Mouse (Mus musculus) CD4-positive naive resting alpha-beta T cell, adult 57 days (primary cell): ENCODE measurements around the gene Arid3a. TPM values are rescaled to one million over a fixed set of nuclear protein-coding genes. Genes with fewer than 3 reads are reported as not detected.

Experiments
- total RNA-seq: library from RNA; stranded (reverse); gene quantifications from one replicate; pipeline ENCODE4 v1.2.4, GENCODE M21; 2023

The Arid3a gene
- total RNA-seq: 8.4 TPM

GRCm38 (mm10) chr10:79926491-79927323, at the start of gene Arid3a:
Gene Arid3a, plus strand, starts transcription at chr10:79927043.

GRCm38 (mm10) chr10:79886054-79886453, 40.8 kb upstream of the Arid3a start, which contains the start of gene Elane:
Gene Elane, plus strand, starts transcription at chr10:79886247.

GRCm38 (mm10) chr10:79890670-79891069, 36.2 kb upstream of the Arid3a start, which contains the start of gene Cfd:
Gene Cfd, plus strand, starts transcription at chr10:79890853.

GRCm38 (mm10) chr10:79908167-79909091, 18.4 kb upstream of the Arid3a start, which contains the start of gene Med16:
Gene Med16, minus strand, starts transcription at chr10:79908923.

GRCm38 (mm10) chr10:79910556-79910955, 16.3 kb upstream of the Arid3a start, which contains the start of gene Gm26602:
Gene Gm26602, plus strand, starts transcription at chr10:79910856.

GRCm38 (mm10) chr10:79916808-79917531, 9.9 kb upstream of the Arid3a start, which contains the start of gene Kiss1r:
Gene Kiss1r, plus strand, starts transcription at chr10:79916971.

GRCm38 (mm10) chr10:79920958-79921535, 5.8 kb upstream of the Arid3a start, which contains the start of gene R3hdm4:
Gene R3hdm4, minus strand, starts transcription at chr10:79921208.

GRCm38 (mm10) chr10:79959847-79960601, 33.2 kb downstream of the Arid3a start, which contains the start of gene Wdr18:
Gene Wdr18, plus strand, starts transcription at chr10:79960152.

GRCm38 (mm10) chr10:79970415-79971182, 43.8 kb downstream of the Arid3a start, which contains the start of gene Grin3b:
Gene Grin3b, plus strand, starts transcription at chr10:79970715.

GRCm38 (mm10) chr10:79984195-79984816, 57.5 kb downstream of the Arid3a start, which contains the start of gene Tmem259:
Gene Tmem259, minus strand, starts transcription at chr10:79984330.

GRCm38 (mm10) chr10:79988506-79989271, 61.8 kb downstream of the Arid3a start, which contains the start of gene Cnn2:
Gene Cnn2, plus strand, starts transcription at chr10:79988584.

GRCm38 (mm10) chr10:79996272-79997033, 69.6 kb downstream of the Arid3a start, which contains the start of gene Abca7:
Gene Abca7, plus strand, starts transcription at chr10:79996494.

Other genes starting within 250 kb of the Arid3a start
- 93.4 TPM for gene Cdc34, start 244.8 kb upstream of the Arid3a start, total RNA-seq
- gene Gzmm, start 238.0 kb upstream of the Arid3a start, total RNA-seq: 3.2 TPM
- gene Bsg, start 222.6 kb upstream of the Arid3a start, total RNA-seq: 99.5 TPM
- not detected for gene Hcn2, start 210.4 kb upstream of the Arid3a start, total RNA-seq
- 69.9 TPM for gene Polrmt, start 180.5 kb upstream of the Arid3a start, total RNA-seq
- gene Fgf22, start 172.0 kb upstream of the Arid3a start, total RNA-seq: not detected
- gene Rnf126, start 160.1 kb upstream of the Arid3a start, total RNA-seq: 71.9 TPM
- gene Fstl3, start 149.8 kb upstream of the Arid3a start, total RNA-seq: 1.2 TPM
- not detected for gene Prss57, start 136.1 kb upstream of the Arid3a start, total RNA-seq
- gene Palm, start 133.5 kb upstream of the Arid3a start, total RNA-seq: 6.7 TPM
- not detected for gene Misp, start 106.1 kb upstream of the Arid3a start, total RNA-seq
- gene Ptbp1, start 72.6 kb upstream of the Arid3a start, total RNA-seq: 783 TPM
- gene Prtn3, start 52.6 kb upstream of the Arid3a start, total RNA-seq: not detected
- gene Plppr3, start 52.4 kb upstream of the Arid3a start, total RNA-seq: 1.0 TPM
- 0.83 TPM for gene Elane, start 40.8 kb upstream of the Arid3a start, total RNA-seq
- not detected for gene Cfd, start 36.2 kb upstream of the Arid3a start, total RNA-seq
- 59.4 TPM for gene Med16, start 18.1 kb upstream of the Arid3a start, total RNA-seq
- not detected for gene Gm26602, start 16.2 kb upstream of the Arid3a start, total RNA-seq
- gene Kiss1r, start 10.1 kb upstream of the Arid3a start, total RNA-seq: 0.65 TPM
- 119 TPM for gene R3hdm4, start 5.8 kb upstream of the Arid3a start, total RNA-seq
- gene Wdr18, start 33.1 kb downstream of the Arid3a start, total RNA-seq: 48.5 TPM
- 0.68 TPM for gene Grin3b, start 43.7 kb downstream of the Arid3a start, total RNA-seq
- gene Tmem259, start 57.3 kb downstream of the Arid3a start, total RNA-seq: 158 TPM
- gene Cnn2, start 61.5 kb downstream of the Arid3a start, total RNA-seq: 442 TPM
- gene Abca7, start 69.5 kb downstream of the Arid3a start, total RNA-seq: 80.3 TPM
- gene Arhgap45, start 89.6 kb downstream of the Arid3a start, total RNA-seq: 901 TPM
- 75.3 TPM for gene Polr2e, start 112.8 kb downstream of the Arid3a start, total RNA-seq
- gene Gpx4, start 120.1 kb downstream of the Arid3a start, total RNA-seq: 154 TPM
- 103 TPM for gene Sbno2, start 178.5 kb downstream of the Arid3a start, total RNA-seq
- 140 TPM for gene Stk11, start 188.8 kb downstream of the Arid3a start, total RNA-seq
- gene Atp5d, start 211.6 kb downstream of the Arid3a start, total RNA-seq: 168 TPM
- 38.2 TPM for gene Cbarp, start 213.8 kb downstream of the Arid3a start, total RNA-seq
- gene Midn, start 221.2 kb downstream of the Arid3a start, total RNA-seq: 101 TPM
- 178 TPM for gene Cirbp, start 238.9 kb downstream of the Arid3a start, total RNA-seq
- 11.6 TPM for gene 1600002K03Rik, start 245.9 kb downstream of the Arid3a start, total RNA-seq